Mouse (Mus musculus) midbrain, postnatal 0 days (tissue): ENCODE measurements around the gene Rsl24d1. TPM values are rescaled to one million over a fixed set of nuclear protein-coding genes. Genes with fewer than 3 reads are reported as not detected.

Source experiments
- ATAC-seq: fragments of 200-750 bp; cut with Nextera tagmentation; 2 replicates; pipeline ENCODE4 v1.8.0; 2017; ENCODE audit warnings: moderate number of reproducible peaks, mild to moderate bottlenecking, moderate TSS enrichment, moderate library complexity; ENCODE audit not compliant: low FRiP score
- DNase-seq: peaks from one replicate; pipeline ENCODE4 v3.0.0-alpha.2; 2015; ENCODE audit warnings: low spot score
- H3K27ac ChIP-seq: fragments of 300-500 bp; sonication (generic); 2 replicates; pipeline ENCODE4 v1.5.1; 2014; ENCODE audit warnings: low read depth, mild to moderate bottlenecking, low read length, mixed read lengths
- H3K27me3 ChIP-seq: fragments of 300-500 bp; sonication (generic); 2 replicates; pipeline ENCODE4 v1.6.1; 2014; ENCODE audit warnings: low read length, control low read depth, mixed read lengths; ENCODE audit not compliant: insufficient read depth
- H3K36me3 ChIP-seq: fragments of 300-500 bp; sonication (generic); 2 replicates; pipeline ENCODE4 v1.6.1; 2014; ENCODE audit warnings: low read length, control low read depth, mixed read lengths; ENCODE audit not compliant: insufficient read depth
- H3K4me1 ChIP-seq: fragments of 300-500 bp; sonication (generic); 2 replicates; pipeline ENCODE4 v1.6.1; 2014; ENCODE audit warnings: mild to moderate bottlenecking, control low read depth, antibody characterized with exemption, low read length, mixed read lengths; ENCODE audit not compliant: insufficient read depth
- H3K4me2 ChIP-seq: fragments of 300-500 bp; sonication (generic); 2 replicates; pipeline ENCODE4 v1.6.1; 2014; ENCODE audit warnings: low read depth, mild to moderate bottlenecking, low read length, mixed read lengths; ENCODE audit not compliant: poor library complexity, severe bottlenecking
- H3K4me3 ChIP-seq: fragments of 300-500 bp; sonication (generic); 2 replicates; pipeline ENCODE4 v1.5.1; 2014; ENCODE audit warnings: low read depth, mild to moderate bottlenecking, low read length, moderate library complexity
- H3K9ac ChIP-seq: fragments of 300-500 bp; sonication (generic); replicated peaks from 2 replicates; pipeline ENCODE4 v1.6.1; 2014; ENCODE audit warnings: mild to moderate bottlenecking, low read length, moderate library complexity, mixed read lengths; ENCODE audit not compliant: poor library complexity, severe bottlenecking
- H3K9me3 ChIP-seq: fragments of 300-500 bp; sonication (generic); 2 replicates; pipeline ENCODE4 v1.6.1; 2016; ENCODE audit warnings: low read length, control low read depth
- CTCF ChIP-seq: IDR thresholded peaks from 2 replicates; pipeline ENCODE4 v1.5.1; 2016; ENCODE audit warnings: antibody characterized with exemption, mild to moderate bottlenecking
- WGBS: fragments of 180-500 bp; shearing (Covaris S2); extraction: QIAGEN DNeasy Blood & Tissue Kit; methylation state at CpG from one replicate; pipeline ENCODE4 v1.1.7; 2014; 5-methylcytosine and 5-hydroxymethylcytosine counted together
- polyA plus RNA-seq: library from polyadenylated mRNA; unstranded; fragments of >200 nt; fragmentation: Nextera tagmentation; extraction: Ambion mirVana; gene quantifications from 2 replicates; pipeline ENCODE4 v1.2.1, GENCODE M21; 2015
- total RNA-seq: library from RNA; depleted of rRNA; stranded (reverse); fragments of >200 nt; gene quantifications from 2 replicates; pipeline ENCODE4 v1.2.3, GENCODE M21; 2014; rRNA removed

Rsl24d1 gene
- total RNA-seq (49.5 and 78.1 TPM in 2 replicates), polyA plus RNA-seq (101 and 110 TPM in 2 replicates)

DNA sequence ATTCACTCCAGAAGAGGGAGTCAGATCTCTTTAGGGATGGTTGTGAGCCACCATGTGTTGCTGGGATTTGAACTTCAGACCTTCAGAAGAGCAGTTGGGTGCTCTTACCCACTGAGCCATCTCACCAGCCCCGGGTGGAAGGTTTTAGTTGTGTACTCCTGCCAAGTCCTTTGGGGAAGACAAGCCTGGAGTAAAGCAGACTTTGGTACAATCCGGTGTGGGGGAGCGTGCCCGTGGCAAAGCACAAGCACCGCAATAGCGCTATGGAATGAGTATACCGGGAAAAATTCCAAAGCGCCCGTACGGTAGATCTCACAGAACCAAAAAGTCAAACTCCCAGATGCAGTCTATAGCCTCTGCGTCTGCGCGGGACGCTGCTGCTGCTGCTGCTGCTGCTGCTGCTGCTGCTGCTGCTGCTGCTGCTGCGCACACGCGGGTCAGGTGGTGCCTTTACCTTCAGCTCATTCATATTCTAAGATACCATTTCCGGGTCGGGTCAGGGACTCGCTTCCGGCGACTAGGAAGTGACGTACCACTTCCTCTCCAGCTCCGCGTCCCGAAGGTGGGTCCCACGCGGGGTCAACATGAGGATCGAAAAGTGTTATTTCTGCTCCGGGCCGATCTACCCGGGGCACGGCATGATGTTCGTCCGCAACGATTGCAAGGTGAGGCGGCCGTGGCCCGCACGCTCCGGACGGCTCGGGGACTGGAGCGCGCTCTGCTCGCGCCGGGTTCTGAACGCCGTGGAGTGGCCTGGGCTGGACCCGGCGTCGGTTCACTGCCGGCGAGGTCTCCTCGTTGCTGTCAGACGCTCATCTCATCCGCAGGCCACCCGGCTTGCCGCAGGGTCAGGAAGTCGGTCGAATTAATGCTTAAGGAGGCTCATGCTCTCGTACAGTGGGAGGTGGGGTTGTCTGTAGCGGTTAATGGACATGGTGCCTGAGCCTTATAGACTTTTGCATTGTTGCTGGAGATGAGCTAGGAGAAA is at the start of gene Rsl24d1:
Rsl24d1 (plus strand) TSS at position 508 of the 988 bp plus-strand sequence.
- Histone ChIP-seq H3K9me3 (no peaks in the 10 kb centered on the region), H3K4me3 (peak within 1 kb of the TSS; percentile 61), H3K27ac (peak within 1 kb of the TSS; percentile 69), H3K4me2 (peak within 1 kb of the TSS; percentile 77), H3K36me3 (peaks cover 13% of the 10 kb centered on the region; the same call in 1 of the 2 replicates), H3K4me1 (0 out of 2 replicates have a peak, but pooled peaks cover 2% of the 10 kb centered on the region), H3K9ac (peak within 1 kb of the TSS; percentile 58), H3K27me3 (no peaks in the 10 kb centered on the region)
- ATAC-seq (peak; percentile 97), DNase-seq (peak; percentile 96)
- 0 out of 2 replicates have a peak, but pooled peaks have one; percentile 15 for TF ChIP-seq CTCF
- WGBS, result under 1% methylated on average over 64 of the region's 64 CpGs

- TF ChIP-seq CTCF, result no peak
- DNase-seq (no peak), ATAC-seq (no peak)
- Histone ChIP-seq H3K4me3 (no peak overlapping the region), H3K36me3 (no peaks in the 10 kb centered on the region), H3K4me2 (peak overlapping the region; percentile 2; the same call in 1 of the 2 replicates), H3K27ac (no peak overlapping the region), H3K4me1 (peaks cover 9% of the 10 kb centered on the region; the same call in 1 of the 2 replicates), H3K9me3 (no peaks in the 10 kb centered on the region), H3K27me3 (no peaks in the 10 kb centered on the region), H3K9ac (no peak overlapping the region)
- WGBS, result 35% methylated on average over 15 of the region's 15 CpGs
These were observed 49.5 kb upstream of the Rsl24d1 start for GRCm38 (mm10) chr9:73063621-73064290.

DNA sequence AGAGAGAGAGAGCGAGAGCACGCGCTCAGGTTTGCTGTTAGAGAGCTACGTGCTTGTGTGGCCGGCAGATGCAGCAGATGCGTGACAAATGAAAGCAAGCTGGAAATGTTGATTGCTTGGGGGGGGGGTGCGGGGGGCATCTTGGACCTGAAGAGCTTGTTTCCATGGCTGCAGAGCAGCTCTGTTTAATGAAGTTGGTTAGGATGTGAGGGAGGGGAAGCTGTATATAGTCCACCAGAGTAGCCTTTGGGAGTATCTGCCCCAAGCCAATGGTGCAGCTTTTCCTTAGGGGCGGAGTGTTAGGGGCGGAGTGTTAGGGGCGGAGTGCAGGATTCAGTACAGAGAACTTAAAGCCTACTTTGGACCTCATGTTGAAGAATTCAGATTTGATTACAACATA is 46.1 kb upstream of the Rsl24d1 start:
- TF ChIP-seq CTCF, result no peak
- no peak overlapping the region for H3K9ac ChIP-seq
- peaks cover 9% of the 10 kb centered on the region; the same call in 1 of the 2 replicates for H3K4me1 ChIP-seq
- 21% methylated on average over 10 of the region's 10 CpGs for WGBS
- no peak overlapping the region for H3K4me2 ChIP-seq
- ATAC-seq (no peak), DNase-seq (no peak)
- no peak overlapping the region for H3K27ac ChIP-seq
- H3K27me3 ChIP-seq, result no peaks in the 10 kb centered on the region
- no peaks in the 10 kb centered on the region for H3K9me3 ChIP-seq
- H3K36me3 ChIP-seq, result no peaks in the 10 kb centered on the region
- no peak overlapping the region for H3K4me3 ChIP-seq

GRCm38 (mm10) chr9:73068230-73068679 is 45.0 kb upstream of the Rsl24d1 start:
- no peaks in the 10 kb centered on the region for H3K27me3 ChIP-seq
- no peak overlapping the region for H3K4me3 ChIP-seq
- H3K36me3 ChIP-seq, result no peaks in the 10 kb centered on the region
- WGBS, result 70% methylated on average over 6 of the region's 6 CpGs
- no peaks in the 10 kb centered on the region for H3K9me3 ChIP-seq
- no peak overlapping the region for H3K9ac ChIP-seq
- H3K4me2 ChIP-seq, result no peak overlapping the region
- H3K4me1 ChIP-seq, result peaks cover 9% of the 10 kb centered on the region; the same call in 1 of the 2 replicates
- ATAC-seq (no peak; the same call in 1 of the 2 replicates), DNase-seq (no peak)
- TF ChIP-seq CTCF, result no peak
- H3K27ac ChIP-seq, result no peak overlapping the region

GRCm38 (mm10) chr9:73068688-73069087 is 44.5 kb upstream of the Rsl24d1 start:
- ATAC-seq, result no peak
- TF ChIP-seq CTCF, result no peak
- whole genome bisulfite sequencing, result 92% methylated on average over 6 of the region's 6 CpGs

More at GRCm38 (mm10) chr9:73068688-73069087, 44.5 kb upstream of the Rsl24d1 start:
- Histone ChIP-seq H3K9ac (no peak overlapping the region), H3K9me3 (no peaks in the 10 kb centered on the region), H3K4me1 (peaks cover 9% of the 10 kb centered on the region; the same call in 1 of the 2 replicates), H3K4me3 (no peak overlapping the region), H3K36me3 (no peaks in the 10 kb centered on the region), H3K27ac (no peak overlapping the region), H3K4me2 (no peak overlapping the region), H3K27me3 (no peaks in the 10 kb centered on the region)
- DNase-seq, result no peak
